Mouse (Mus musculus): ENCODE measurements around the gene Noct.

The Noct gene

DNA sequence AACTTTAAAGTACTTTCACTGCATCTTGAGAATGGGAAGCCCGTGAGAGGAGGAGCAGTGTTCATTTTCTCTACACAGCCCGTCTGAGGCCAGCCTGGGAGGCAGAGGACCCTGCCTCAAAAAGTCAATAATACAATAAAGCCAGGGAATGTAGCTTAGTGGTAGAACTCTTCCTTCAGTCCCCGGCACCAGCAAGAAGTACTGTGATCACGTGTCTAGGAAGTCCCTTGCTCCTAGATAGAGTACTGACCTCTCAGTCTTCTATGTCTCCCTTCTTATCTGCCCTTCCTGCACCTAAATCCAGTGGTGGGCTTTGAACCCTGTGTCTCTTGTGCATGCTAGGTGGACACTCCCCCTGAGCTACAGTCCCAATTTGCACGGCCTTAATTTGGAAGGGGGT, 6.6 kb downstream of the Noct start:
- DNase-seq (ENCODE audit: low spot score) = no peak

GRCm38 (mm10) chr3:51231499-51231898, 7.3 kb downstream of the Noct start:
- DNase-seq (ENCODE audit: low spot score) = no peak

DNA sequence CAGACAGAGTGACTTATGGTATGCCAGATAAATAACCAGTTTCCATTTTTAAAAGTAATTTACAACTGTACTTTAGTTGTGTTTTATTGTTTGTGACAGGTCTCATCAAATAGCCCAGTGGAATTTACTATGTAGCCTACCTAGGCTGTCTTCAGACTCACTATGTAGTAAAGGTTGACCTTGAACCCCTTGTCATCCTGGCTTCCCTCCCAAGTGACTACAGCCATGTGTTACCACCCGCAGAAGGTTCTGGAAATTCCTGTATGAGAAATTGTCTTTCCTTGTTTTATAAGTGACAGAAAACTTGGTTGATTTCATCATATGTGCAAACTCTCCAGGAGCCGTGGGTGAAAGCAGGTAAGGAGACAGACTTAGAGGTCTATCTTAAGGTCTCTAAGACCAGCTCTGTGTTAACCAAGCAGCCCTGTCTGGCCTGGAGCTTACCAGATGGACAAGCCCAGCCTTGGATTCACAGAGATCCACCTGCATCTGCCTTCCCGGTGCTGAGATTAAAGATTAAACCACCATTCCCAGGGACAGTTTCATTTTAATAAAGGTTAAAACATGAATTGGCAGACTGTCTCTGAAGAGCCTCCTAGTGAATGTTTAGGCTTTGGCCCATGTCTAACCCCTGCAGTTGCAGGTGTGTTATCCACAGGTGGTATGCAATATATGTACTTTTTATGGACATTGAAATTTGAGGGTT, 8.1 kb downstream of the Noct start:
- DNase-seq (ENCODE audit: low spot score) = no peak

GRCm38 (mm10) chr3:51233474-51233873, 9.2 kb downstream of the Noct start:
- no peak for DNase-seq (ENCODE audit: low spot score)

DNA sequence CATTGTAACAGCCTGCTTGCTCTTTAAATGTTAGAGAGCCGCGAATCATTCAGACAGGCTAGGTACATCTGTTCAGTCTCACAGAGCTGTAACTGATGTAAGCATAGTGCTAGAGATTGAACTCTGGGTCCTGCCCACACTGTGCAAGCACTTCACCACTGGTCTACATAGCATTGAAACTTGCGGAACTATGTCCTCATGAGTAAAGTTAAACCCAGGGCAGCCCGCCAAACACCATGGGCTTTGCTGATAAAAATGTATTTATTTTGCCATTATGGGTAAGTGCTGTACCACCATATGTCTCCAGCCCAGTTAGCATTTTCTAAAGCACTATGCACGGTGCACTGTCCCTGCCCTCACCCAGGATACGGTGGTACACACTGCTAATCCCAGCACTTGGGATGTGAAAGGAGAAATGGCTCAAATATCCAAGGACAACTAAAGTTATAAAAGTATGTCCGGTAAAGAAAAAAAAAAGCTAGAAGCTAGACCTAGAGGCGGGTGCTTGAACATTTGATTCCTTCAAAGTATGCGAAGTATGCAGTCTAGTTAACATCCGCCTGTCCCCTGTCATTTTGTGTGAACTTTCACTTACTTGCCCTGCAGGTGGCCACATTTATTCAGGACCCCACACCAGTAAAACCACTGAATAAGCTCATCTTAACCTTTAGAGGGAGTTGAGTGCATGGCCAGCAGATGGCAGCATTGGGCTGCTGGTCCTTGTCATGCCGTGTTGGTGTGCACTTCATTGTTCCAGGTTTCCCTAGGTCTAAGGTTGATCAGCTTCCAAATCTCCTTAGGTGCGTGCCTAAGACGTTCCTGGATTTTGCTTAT, 9.9 kb downstream of the Noct start:
- DNase-seq (ENCODE audit: low spot score) = peak; percentile 81

DNA sequence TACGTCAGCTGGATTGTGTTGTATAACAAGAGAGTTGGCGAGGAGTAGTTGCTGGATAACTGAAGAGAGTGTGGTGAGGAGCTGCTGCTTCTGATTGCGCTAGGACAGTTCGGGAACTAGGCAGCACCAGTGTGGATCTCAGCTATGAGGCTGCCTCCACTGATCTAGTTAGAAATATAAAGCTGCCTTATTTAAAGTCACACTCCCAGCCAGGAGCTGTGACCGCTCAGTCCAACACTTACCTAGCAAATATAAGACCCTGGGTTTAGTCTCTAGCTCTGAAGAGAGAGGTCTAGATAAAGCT, 10.5 kb downstream of the Noct start:
- no peak for DNase-seq (ENCODE audit: low spot score)

DNA sequence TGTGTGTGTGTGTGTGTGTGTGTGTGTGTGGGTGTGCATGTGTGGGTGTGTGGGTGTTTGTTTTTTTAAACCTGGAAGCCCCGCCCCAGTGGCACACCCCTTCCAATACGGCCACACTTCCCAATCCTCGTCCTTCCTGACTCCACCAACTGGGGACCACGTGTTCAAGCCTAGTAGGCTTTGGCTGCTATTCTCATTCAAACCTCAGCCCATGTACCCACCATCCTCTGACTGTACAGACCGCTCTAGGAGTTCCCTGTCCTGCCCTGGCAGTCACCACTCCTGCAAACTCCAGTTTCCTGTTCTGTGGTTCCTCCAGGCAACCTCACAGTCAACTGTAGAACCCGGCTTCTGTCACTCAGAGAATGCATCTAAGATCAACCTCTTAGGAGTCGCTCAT, 14.3 kb downstream of the Noct start:
- DNase-seq (ENCODE audit: low spot score) = no peak

- DNase-seq (ENCODE audit: low spot score) = no peak
Measured at GRCm38 (mm10) chr3:51239541-51239940, 15.3 kb downstream of the Noct start.

GRCm38 (mm10) chr3:51247704-51248103, 23.5 kb downstream of the Noct start:
- no peak for DNase-seq (ENCODE audit: low spot score)

DNA sequence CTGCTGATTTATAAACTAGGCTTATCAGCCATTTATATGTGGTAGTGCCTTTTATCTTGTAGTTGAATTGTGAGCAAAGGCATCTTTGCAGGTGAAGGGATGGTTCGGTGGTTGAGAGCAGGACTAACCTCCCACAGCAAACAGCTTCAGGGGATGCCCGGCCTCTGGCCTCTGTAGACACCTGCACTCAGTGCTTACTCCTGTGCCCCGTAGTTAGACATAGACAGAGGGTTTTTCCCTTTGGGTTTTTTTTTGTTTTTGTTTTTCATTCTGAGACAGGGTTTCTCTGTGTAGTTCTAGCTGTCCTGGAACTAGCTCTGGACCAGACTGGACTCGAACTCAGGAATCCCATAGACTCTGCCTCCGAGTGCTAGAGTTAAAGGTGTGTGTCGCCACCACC, 24.4 kb downstream of the Noct start:
- DNase-seq (ENCODE audit: low spot score) = no peak

DNA sequence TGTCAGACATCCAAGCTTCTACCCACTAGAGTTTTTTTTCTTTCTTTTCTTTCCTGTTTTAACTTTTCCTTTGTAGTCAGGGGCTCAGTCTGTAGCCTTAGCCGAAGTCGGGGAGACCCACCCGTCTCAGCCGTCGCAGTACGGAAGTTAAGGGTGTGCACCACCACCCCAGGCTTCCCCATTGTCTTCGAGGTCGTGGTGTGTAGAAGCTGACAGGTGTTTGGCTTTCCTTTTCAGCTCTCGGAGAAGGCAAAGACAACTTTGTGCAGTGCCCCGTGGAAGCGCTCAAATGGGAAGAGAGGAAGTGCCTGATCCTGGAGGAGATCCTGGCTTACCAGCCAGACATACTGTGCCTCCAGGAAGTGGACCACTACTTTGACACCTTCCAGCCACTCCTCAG, 25.2 kb downstream of the Noct start:
- no peak for DNase-seq (ENCODE audit: low spot score)

DNA sequence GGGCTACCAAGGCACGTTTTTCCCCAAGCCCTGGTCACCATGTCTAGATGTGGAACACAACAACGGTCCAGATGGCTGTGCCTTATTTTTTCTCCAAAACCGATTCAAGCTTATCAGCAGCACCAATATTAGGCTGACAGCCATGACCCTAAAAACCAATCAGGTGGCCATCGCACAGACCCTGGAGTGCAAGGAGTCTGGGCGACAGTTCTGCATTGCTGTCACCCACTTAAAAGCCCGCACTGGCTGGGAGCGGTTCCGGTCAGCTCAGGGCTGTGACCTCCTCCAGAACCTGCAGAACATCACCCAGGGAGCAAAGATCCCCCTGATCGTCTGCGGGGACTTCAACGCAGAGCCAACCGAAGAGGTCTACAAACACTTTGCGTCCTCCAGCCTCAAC, 25.6 kb downstream of the Noct start:
- no peak for DNase-seq (ENCODE audit: low spot score)

- DNase-seq (ENCODE audit: low spot score) = no peak
Measured at GRCm38 (mm10) chr3:51251057-51251456, 26.8 kb downstream of the Noct start.

DNA sequence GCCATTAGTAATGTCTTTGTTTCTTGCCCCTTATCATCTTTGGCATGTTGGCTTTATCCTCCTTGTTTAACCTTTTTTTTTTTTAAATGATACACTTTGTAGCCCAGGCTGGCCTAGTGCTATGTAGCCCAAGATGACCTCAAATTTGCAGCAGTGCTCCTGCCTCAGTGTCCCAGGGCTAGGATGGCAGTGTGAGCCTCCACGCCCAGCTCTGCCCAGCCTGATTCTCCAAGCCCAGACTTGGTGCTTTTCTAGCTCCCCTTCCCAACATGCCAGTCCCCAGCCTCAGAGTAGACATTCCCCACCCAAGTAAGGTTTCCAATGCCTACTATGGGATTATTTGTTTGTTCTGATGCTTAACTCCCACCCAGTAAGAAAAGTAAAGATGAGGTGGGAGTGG, 28.0 kb downstream of the Noct start:
- no peak for DNase-seq (ENCODE audit: low spot score)

DNA sequence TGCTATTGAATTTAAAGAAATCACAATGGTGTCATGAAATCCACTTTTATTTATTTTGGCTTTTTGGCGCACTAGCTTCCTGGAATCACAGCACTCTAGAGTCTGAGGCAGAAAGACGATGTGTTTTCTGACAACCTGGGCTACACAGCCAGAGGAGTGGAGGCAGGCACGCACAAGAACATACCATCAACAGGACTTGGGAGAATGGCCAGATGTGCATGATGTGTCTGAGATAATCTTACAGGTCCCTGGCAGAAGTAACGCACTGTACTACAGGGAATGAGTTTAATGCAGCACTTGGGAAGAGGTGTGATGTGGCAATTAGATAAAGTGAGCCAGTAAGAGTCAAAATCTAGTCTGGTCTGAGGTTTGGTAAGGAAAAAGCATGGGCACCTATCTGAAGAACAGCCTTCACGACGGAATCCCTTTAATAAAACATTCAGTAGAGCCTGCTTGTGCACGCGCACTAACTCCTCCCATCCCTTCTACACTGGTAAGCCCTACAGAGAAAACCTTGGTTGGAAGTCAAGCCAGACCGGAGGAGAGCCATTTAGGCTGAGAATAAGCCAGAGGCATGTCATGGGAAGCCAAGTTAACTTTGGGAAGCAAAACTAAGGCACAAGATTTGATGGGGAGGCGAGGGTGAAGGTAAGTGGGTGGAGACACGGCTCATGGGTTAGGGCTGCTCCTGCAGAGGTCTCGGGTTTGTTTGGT, 28.6 kb downstream of the Noct start:
- no peak for DNase-seq (ENCODE audit: low spot score)

GRCm38 (mm10) chr3:51254784-51255183, 30.5 kb downstream of the Noct start:
- DNase-seq (ENCODE audit: low spot score) = no peak

DNA sequence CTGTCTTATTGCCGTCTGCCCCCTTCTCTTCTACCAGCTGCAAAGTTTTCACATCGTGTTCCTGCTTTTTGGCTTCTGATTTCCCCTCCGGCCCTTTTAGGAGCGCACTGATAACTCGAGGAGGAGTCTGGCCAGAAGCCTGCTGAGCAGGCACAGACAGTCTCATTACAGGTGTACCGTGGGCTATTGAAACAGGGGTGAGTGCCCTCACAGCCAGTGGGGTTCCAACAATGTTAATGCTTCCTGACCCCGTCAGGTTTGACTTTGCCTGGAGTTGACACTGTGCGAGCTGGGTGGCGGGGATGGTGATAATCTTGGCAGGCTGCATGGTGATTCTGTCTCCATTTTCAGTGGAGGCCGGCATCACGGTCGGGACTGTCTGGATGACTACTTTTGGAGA, 32.2 kb downstream of the Noct start:
- DNase-seq (ENCODE audit: low spot score) = no peak

GRCm38 (mm10) chr3:51258070-51258469, 33.8 kb downstream of the Noct start:
- DNase-seq (ENCODE audit: low spot score) = no peak

GRCm38 (mm10) chr3:51262942-51263341, 38.7 kb downstream of the Noct start:
- DNase-seq (ENCODE audit: low spot score) = no peak

GRCm38 (mm10) chr3:51268434-51268833, 44.2 kb downstream of the Noct start:
- DNase-seq (ENCODE audit: low spot score) = no peak

DNA sequence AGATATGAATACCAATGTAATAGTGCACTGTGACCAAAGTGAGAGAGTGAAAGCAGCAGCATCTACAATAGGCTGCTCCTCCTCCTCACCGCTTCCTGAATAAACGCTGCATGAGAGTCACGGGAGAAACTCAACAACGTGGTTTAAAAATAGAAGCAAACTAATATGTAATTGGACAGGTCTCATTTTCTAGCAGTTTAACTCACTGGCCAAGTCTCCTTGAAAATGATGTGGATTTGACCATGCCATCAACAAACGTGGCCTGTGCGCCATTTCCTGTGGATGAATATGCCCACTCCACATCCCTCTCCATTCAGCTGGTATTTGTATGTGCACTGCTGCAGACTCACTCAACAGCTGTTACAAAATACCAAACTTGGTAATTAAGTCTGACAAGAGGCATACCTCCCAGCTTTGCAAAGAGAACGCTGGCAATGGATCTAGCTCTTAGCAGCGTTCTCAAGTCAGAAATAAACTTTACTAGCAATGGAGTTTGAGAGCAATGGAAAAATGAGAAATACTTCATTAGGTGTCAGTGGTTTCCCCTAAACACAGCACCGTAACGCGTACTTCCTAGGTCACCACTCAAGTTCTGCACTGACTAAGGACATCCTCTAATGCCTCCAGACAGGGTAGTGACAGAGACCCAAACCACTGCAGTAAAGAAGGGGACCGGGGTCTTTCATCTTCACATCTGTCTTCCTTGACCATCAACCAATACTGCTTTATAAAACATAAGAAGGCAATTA, 46.0 kb downstream of the Noct start:
- no peak for DNase-seq (ENCODE audit: low spot score)

DNA sequence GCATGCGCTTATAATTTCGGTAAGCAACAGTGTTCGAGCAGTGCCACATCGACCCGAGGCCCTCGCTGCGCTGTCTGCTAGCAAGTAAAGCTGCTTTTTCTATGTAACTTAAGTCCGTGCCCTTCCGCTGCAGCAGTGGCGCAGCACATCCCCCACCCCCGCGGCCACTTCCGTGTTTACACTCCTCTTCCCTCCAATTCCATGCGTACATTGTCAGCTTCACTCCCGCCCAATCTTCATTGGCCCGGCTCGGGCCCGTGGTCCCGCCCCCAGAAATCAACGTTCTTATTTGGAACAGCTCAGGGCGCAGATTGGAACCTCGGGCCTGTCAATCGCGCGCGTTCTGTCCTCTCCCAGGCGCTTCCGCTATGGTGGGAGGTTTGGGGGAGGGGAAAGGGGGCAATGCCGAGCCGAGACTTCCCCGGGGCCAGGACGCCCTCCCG, 51.7 kb downstream of the Noct start:
- DNase-seq (ENCODE audit: low spot score) = peak; percentile 94
